In genomic region chr11:78497544-78498522, GRCm38 (mm10) we compare ENCODE assay signal across 8 mouse cellular contexts. TPM values are rescaled to one million over a fixed set of nuclear protein-coding genes. Genes with fewer than 3 reads are reported as not detected.
DNase-seq lines count a peak whose midpoint lies in the region; ATAC-seq lines count a peak whose summit lies in the region.

TSS of gene Sarm1 (minus strand) at chr11:78497754.

- H3K36me3 ChIP-seq in intestine, embryonic 14.5 days (ENCODE audit: control insufficient read depth, insufficient read depth, low read length) = no peaks in the 10 kb centered on the region

- WGBS in intestine, embryonic 14.5 days = 3% methylated on average over 36 of the region's 36 CpGs

- intact Hi-C loops in gastrocnemius, postnatal 14 days (cut with DNase I; ENCODE audit: low total_unique reads) = no loop called here
- intact Hi-C loops in left cerebral cortex, postnatal 14 days (cut with DNase I) = no loop called here

- H3K27me3 ChIP-seq in intestine, embryonic 14.5 days (replicated peaks; ENCODE audit: control insufficient read depth, insufficient read depth, low read length) = peaks cover 30% of the 10 kb centered on the region

- peak within 1 kb of the TSS; percentile 48 for H3K4me3 ChIP-seq in intestine, embryonic 14.5 days (ENCODE audit: low read depth, low read length)

- ATAC-seq in intestine, embryonic 14.5 days (replicated peaks; ENCODE audit: low FRiP score, low TSS enrichment, low read depth) = peak; percentile 94

- H3K9ac ChIP-seq in intestine, embryonic 14.5 days (ENCODE audit: low read length) = peak within 1 kb of the TSS; percentile 41

- peak; percentile 95 to 97 for DNase-seq in adrenal gland, adult (ENCODE audit: inconsistent age in 2 of 2, low spot score in 1 of 2)
- peak; percentile 97 for DNase-seq in embryo, embryonic 10.5 days (ENCODE audit: low spot score)
- peak; percentile 93 for DNase-seq in gastrocnemius, postnatal 14 days
- peak; percentile 94 for DNase-seq in intestine, embryonic 14.5 days (ENCODE audit: low spot score)
- DNase-seq in left cerebral cortex, postnatal 14 days (ENCODE audit: low spot score in 2 of 2) = peak; percentile 96 to 97
- DNase-seq in mesoderm, embryonic 11.5 days (ENCODE audit: low read depth, low spot score) = peak; percentile 96
- peak; percentile 93 to 95 for DNase-seq in right cerebral cortex, postnatal 36 days (ENCODE audit: low spot score in 2 of 2)
- DNase-seq in yolk sac, embryonic 10.5 days (ENCODE audit: low spot score) = peak; percentile 91

- H3K27ac ChIP-seq in intestine, embryonic 14.5 days (ENCODE audit: low read depth) = no peak within 1 kb of the TSS; the same call in 1 of the 2 replicates

- peak within 1 kb of the TSS; percentile 95 for H3K4me2 ChIP-seq in intestine, embryonic 14.5 days (ENCODE audit: low read length)

- H3K9me3 ChIP-seq in intestine, embryonic 14.5 days (ENCODE audit: control insufficient read depth, low read length) = no peaks in the 10 kb centered on the region

- peaks cover 6% of the 10 kb centered on the region; the same call in 1 of the 2 replicates for H3K4me1 ChIP-seq in intestine, embryonic 14.5 days (replicated peaks; ENCODE audit: control insufficient read depth, insufficient read depth, low read length)

RNA-seq across cellular contexts. Expression of gene Sarm1, which starts in this region (rescaled TPM):
- total RNA-seq in gastrocnemius, postnatal 14 days (2021) = under 1 TPM; 0.55 to 0.72 TPM
- polyA plus RNA-seq in intestine, embryonic 14.5 days (2014; fragmentation: Nextera tagmentation; extraction: Ambion mirVana) = 3.9 and 4.2 TPM in 2 replicates
- 10 to 100 TPM; 43.5 to 44.2 TPM for total RNA-seq in left cerebral cortex, postnatal 14 days (2021)

Comparison
In these comparisons a context has a peak if more than half of its experiments do, and no peak if none do; other contexts are left out.
1. RNA of gene Sarm1 (total RNA-seq): 43.5 to 44.2 TPM in left cerebral cortex, postnatal 14 days; 0.55 to 0.72 TPM in gastrocnemius, postnatal 14 days; every median in the first group is over 10 times any median in the second.
2. Peak in DNase-seq in gastrocnemius, postnatal 14 days; RNA of the gene not detected or under 1 TPM.
3. Peak in every context shown above with its lines, with median percentiles within 50 percentile points of each other: DNase-seq.